Mouse (Mus musculus): ENCODE measurements around the gene Trpm2. TPM values are rescaled to one million over a fixed set of nuclear protein-coding genes. Genes with fewer than 3 reads are reported as not detected.

Gene Trpm2
- total and polyA plus RNA-seq, 3 experiments = 0.16 to 0.34 TPM; not detected in 1

GRCm38 (mm10) chr10:77927375-77927774 lies 43.0 kb downstream of the Trpm2 start:
- in situ Hi-C loops (cut with MboI; ENCODE audit: low pct_ligation_motif_present, low pct_unique_long_range_greater_than_20kb, low sequenced_read_pairs) = no loop called here
- peaks cover 86% of the 10 kb centered on the region for H3K27me3 ChIP-seq (replicated peaks)
- no peak overlapping the region for H3K27ac ChIP-seq (ENCODE audit: insufficient read depth, low read depth)
- DNase-seq (ENCODE audit: extremely low read depth) = no peak
- no peak for TF ChIP-seq MEF2A (IDR thresholded peaks at IDR 0.05; ENCODE audit: borderline replicate concordance, low read depth, low read length)
- TF ChIP-seq SIN3A (IDR thresholded peaks at IDR 0.05; ENCODE audit: low read length) = no peak
- no peak for TF ChIP-seq MAZ (IDR thresholded peaks at IDR 0.05; ENCODE audit: low read depth, low read length)
- no peaks in the 10 kb centered on the region for H3K36me3 ChIP-seq (replicated peaks in 1 of 2; ENCODE audit: control insufficient read depth in 1 of 2, insufficient read depth in 1 of 2, low read length in 1 of 2)
- dilution Hi-C loops (cut with MboI; ENCODE audit: extremely low pct_ligation_motif_present, extremely low pct_unique_long_range_greater_than_20kb, low sequenced_read_pairs) = no loop called here
- H3K79me2 ChIP-seq (replicated peaks; ENCODE audit: control insufficient read depth, extremely low read depth, insufficient read depth, poor library complexity, severe bottlenecking) = no peaks in the 10 kb centered on the region
- peaks cover 0 to 2% of the 10 kb centered on the region in 2 experiments; a peak in 1 of 4 replicates for H3K4me1 ChIP-seq (ENCODE audit: control insufficient read depth in 1 of 2, insufficient read depth in 2 of 2)
- H3K4me2 ChIP-seq (ENCODE audit: insufficient read depth, low read depth, poor library complexity, severe bottlenecking) = no peak overlapping the region
- H3K9me3 ChIP-seq (replicated peaks; ENCODE audit: low read length) = no peaks in the 10 kb centered on the region
- no peak overlapping the region for H3K9ac ChIP-seq (ENCODE audit: insufficient read depth, low read depth)
- no peak overlapping the region for H3K4me3 ChIP-seq (replicated peaks in 1 of 3; ENCODE audit: low read depth in 2 of 3, low read length in 2 of 3, poor library complexity in 1 of 3)

- dilution Hi-C loops (cut with MboI; ENCODE audit: extremely low pct_ligation_motif_present, extremely low pct_unique_long_range_greater_than_20kb, low sequenced_read_pairs) = no loop called here
- no peaks in the 10 kb centered on the region for H3K9me3 ChIP-seq (replicated peaks; ENCODE audit: low read length)
- H3K9ac ChIP-seq (ENCODE audit: insufficient read depth, low read depth) = no peak overlapping the region
- H3K27ac ChIP-seq (ENCODE audit: insufficient read depth, low read depth) = no peak overlapping the region
- no peaks in the 10 kb centered on the region for H3K36me3 ChIP-seq (replicated peaks in 1 of 2; ENCODE audit: control insufficient read depth in 1 of 2, insufficient read depth in 1 of 2, low read length in 1 of 2)
- no peak overlapping the region for H3K4me2 ChIP-seq (ENCODE audit: insufficient read depth, low read depth, poor library complexity, severe bottlenecking)
- in situ Hi-C loops (cut with MboI; ENCODE audit: low pct_ligation_motif_present, low pct_unique_long_range_greater_than_20kb, low sequenced_read_pairs) = no loop called here
- H3K79me2 ChIP-seq (replicated peaks; ENCODE audit: control insufficient read depth, extremely low read depth, insufficient read depth, poor library complexity, severe bottlenecking) = no peaks in the 10 kb centered on the region
- H3K4me1 ChIP-seq (ENCODE audit: control insufficient read depth in 1 of 2, insufficient read depth in 2 of 2) = peaks cover 0 to 2% of the 10 kb centered on the region in 2 experiments; a peak in 1 of 4 replicates
- H3K27me3 ChIP-seq (replicated peaks) = peaks cover 86% of the 10 kb centered on the region
- TF ChIP-seq MAFK (IDR thresholded peaks at IDR 0.05; ENCODE audit: insufficient replicate concordance, low read length) = no peak
- TF ChIP-seq ZKSCAN1 (IDR thresholded peaks at IDR 0.05; ENCODE audit: borderline replicate concordance, low read depth, low read length) = no peak
- TF ChIP-seq TCF12 (IDR thresholded peaks at IDR 0.05; ENCODE audit: low read depth, low read length) = no peak
- no peak for TF ChIP-seq MAZ (IDR thresholded peaks at IDR 0.05; ENCODE audit: low read depth, low read length)
- no peak for TF ChIP-seq EP300 (IDR thresholded peaks at IDR 0.05; ENCODE audit: low read length)
- no peak for TF ChIP-seq ETS1 (conservative IDR thresholded peaks at IDR 0.05; ENCODE audit: low read depth, low read length)
- peak; percentile 46 for TF ChIP-seq RAD21 (IDR thresholded peaks at IDR 0.05; ENCODE audit: low read depth, low read length)
- no peak for TF ChIP-seq NELFE (IDR thresholded peaks at IDR 0.05; ENCODE audit: low read depth, low read length)
- TF ChIP-seq E2F4 (IDR thresholded peaks at IDR 0.05; ENCODE audit: insufficient replicate concordance, low read depth, low read length) = no peak
- TF ChIP-seq SIN3A (IDR thresholded peaks at IDR 0.05; ENCODE audit: low read length) = no peak
- no peak for TF ChIP-seq MXI1 (IDR thresholded peaks at IDR 0.05; ENCODE audit: low read depth, low read length)
- no peak for TF ChIP-seq CHD2 (IDR thresholded peaks at IDR 0.05; ENCODE audit: low read length)
- peak; percentile 38 for TF ChIP-seq SMC3 (IDR thresholded peaks at IDR 0.05; ENCODE audit: low read depth, low read length)
- no peak for TF ChIP-seq GABPA (IDR thresholded peaks at IDR 0.05; ENCODE audit: insufficient replicate concordance, low read depth, low read length)
- TF ChIP-seq CTCF (conservative IDR thresholded peaks at IDR 0.05 in 1 of 2, IDR thresholded peaks at IDR 0.05 in 1 of 2; ENCODE audit: low read depth in 2 of 2, low read length in 2 of 2) = peak; percentile 66 to 76
- no peak for TF ChIP-seq JUN (IDR thresholded peaks at IDR 0.05; ENCODE audit: insufficient read depth, low read depth, low read length)
- no peak for TF ChIP-seq POLR2AphosphoS2 (IDR thresholded peaks at IDR 0.05; ENCODE audit: low read depth, low read length)
- no peak for TF ChIP-seq MYC (IDR thresholded peaks at IDR 0.05; ENCODE audit: low read depth, low read length)
- DNase-seq (ENCODE audit: extremely low read depth) = peak; percentile 50
- H3K4me3 ChIP-seq (replicated peaks in 1 of 3; ENCODE audit: low read depth in 2 of 3, low read length in 2 of 3, poor library complexity in 1 of 3) = no peak overlapping the region
Measured at GRCm38 (mm10) chr10:77926140-77926539, 44.2 kb downstream of the Trpm2 start.

Measured in CH12.LX (cell line).